Mouse (Mus musculus): ENCODE data around the gene Copa.
A peak's percentile ranks its signal among the peaks of the same experiment; 100 is the strongest.

The Copa gene

GRCm38 (mm10) chr1:172140825-172141224, 58.5 kb downstream of the Copa start:
- no peak for DNase-seq (ENCODE audit: low spot score in 2 of 2)

DNA sequence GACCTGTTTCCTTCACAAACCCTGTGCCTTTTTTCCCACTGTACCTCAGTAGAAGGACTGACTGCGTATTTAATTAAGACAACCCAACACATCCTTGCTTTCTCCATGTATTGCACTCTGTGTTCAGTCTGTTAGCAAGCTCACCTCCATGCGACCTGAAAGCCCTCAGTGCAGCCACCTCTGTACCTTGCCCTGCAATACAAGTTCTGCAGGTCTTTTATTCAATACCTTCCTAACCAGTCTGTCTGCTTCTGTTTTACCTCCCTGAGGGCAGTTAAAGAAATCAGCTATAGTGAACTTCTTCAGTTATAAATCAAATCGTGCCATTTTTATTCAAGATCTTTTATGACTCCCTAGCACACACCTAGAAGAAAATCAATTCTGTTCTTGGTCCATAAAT, 59.2 kb downstream of the Copa start:
- DNase-seq (ENCODE audit: low spot score in 2 of 2): no peak

DNA sequence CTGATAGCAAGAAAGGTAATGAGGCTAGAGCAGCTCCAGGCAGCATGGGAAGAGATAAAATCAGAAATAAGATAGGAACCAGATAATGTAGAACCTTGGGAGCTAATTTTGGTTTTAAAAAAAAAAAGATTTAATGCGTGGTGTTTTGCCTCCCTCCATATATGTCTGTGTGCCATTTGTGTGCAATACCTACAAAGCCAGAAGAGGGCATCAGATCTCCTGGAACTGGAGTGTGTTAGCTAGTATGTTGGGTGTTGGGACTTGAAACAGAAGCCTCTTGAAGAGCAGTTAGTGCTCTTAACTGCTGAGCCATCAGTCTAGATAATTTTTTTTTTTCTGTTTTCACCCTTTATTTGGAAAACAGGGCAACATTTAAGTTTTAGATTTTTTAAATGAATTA, 61.2 kb downstream of the Copa start:
- peak in 1 of 2 experiments; percentile 34 for DNase-seq (ENCODE audit: low spot score in 2 of 2)

GRCm38 (mm10) chr1:172147835-172148278, 65.5 kb downstream of the Copa start, which contains the start of gene Dcaf8:
Dcaf8 (plus strand) TSS chr1:172148084.
- DNase-seq (ENCODE audit: low spot score in 2 of 2): peak; percentile 94 to 98

GRCm38 (mm10) chr1:172148279-172148954, 66.1 kb downstream of the Copa start:
- DNase-seq (ENCODE audit: low spot score in 2 of 2): peak; percentile 33 to 45

GRCm38 (mm10) chr1:172148955-172149815, 66.9 kb downstream of the Copa start:
- no peak for DNase-seq (ENCODE audit: low spot score in 2 of 2)

GRCm38 (mm10) chr1:172154536-172154935, 72.2 kb downstream of the Copa start:
- DNase-seq (ENCODE audit: low spot score in 2 of 2): no peak

GRCm38 (mm10) chr1:172155518-172155917, 73.2 kb downstream of the Copa start:
- no peak for DNase-seq (ENCODE audit: low spot score in 2 of 2)

DNA sequence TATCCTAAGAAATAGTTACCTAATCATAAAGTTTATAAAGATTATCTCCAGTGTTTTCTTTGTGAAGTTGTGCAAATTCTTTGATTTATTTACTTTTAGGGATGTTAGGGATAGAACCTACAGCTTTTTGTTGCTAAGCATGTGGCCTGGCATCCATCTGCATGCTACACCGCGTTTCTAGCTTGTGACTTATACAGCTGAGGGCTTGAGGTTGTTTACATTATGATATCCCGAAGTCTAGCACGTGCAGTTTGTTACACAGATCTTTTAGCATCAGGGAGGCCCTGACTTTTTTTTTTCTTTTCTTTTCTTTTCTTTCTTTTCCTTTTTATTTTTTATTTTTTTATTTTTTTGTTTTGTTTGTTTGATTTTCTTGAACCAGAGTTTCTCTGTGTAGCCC, 77.6 kb downstream of the Copa start:
- DNase-seq (ENCODE audit: low spot score in 2 of 2): no peak

GRCm38 (mm10) chr1:172160508-172160907, 78.2 kb downstream of the Copa start:
- no peak for DNase-seq (ENCODE audit: low spot score in 2 of 2)

GRCm38 (mm10) chr1:172162009-172162408, 79.7 kb downstream of the Copa start:
- DNase-seq (ENCODE audit: low spot score in 2 of 2): no peak

- no peak for DNase-seq (ENCODE audit: low spot score in 2 of 2)
Observed at GRCm38 (mm10) chr1:172162959-172163358, 80.6 kb downstream of the Copa start.

DNA sequence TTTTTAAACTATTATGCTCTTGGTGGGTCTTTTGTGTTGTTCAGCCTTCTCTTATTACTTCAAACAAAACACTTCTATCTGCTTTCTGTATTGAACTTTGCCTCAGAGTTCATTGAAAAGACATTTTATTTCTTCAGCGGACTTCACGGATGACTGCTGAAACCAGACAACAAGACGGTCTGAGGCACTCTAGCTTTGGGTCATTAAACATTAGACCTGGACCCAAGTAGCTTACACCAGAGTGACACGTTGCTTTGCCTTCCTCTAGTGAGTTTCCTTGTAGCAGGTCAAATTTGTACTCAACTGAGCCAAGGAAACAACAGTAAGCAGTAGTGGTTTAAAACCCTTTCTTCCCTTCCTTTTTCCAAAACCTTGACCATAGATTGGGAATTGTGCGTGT, 85.6 kb downstream of the Copa start:
- no peak for DNase-seq (ENCODE audit: low spot score in 2 of 2)

GRCm38 (mm10) chr1:172169809-172170208, 87.5 kb downstream of the Copa start:
- DNase-seq (ENCODE audit: low spot score in 2 of 2): no peak

Measured in urinary bladder, postnatal 36 days (tissue).